Mouse (Mus musculus): Measurements from ENCODE around the gene Cry2. TPM values are rescaled to one million over a fixed set of nuclear protein-coding genes. Genes with fewer than 3 reads are reported as not detected.

Cry2 gene
- polyA plus RNA-seq, 1 experiment from 2014 or later: 46.8 TPM

DNA sequence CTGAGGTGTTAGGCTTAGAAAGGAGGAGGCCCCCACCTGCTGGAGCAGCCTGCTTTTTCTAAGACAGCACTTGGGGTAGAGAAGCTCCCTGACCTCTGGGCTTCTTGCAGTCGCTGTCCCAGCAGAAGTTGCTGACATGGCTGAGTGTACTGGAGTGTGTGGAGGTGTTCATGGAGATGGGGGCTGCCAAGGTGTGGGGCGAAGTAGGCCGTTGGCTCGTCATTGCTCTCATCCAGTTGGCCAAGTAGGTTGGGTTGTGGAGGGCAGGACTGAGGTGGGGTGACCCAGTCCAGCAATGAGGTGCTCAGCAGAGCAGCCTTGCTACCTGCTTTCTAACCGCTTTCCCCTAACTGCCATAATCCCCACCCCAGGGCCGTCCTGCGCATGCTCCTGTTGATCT, 56.5 kb downstream of the Cry2 start:
- Histone ChIP-seq H3K4me3 (replicated peaks; ENCODE audit: low read length) (no peak overlapping the region), H3K4me2 (ENCODE audit: low read length) (no peak overlapping the region), H3K36me3 (ENCODE audit: control insufficient read depth, insufficient read depth) (peaks cover 6% of the 10 kb centered on the region; the same call in 1 of the 2 replicates), H3K27me3 (replicated peaks; ENCODE audit: control insufficient read depth, insufficient read depth, low read length) (no peaks in the 10 kb centered on the region), H3K4me1 (replicated peaks; ENCODE audit: control insufficient read depth, insufficient read depth, low read length) (peaks cover 23% of the 10 kb centered on the region), H3K9ac (replicated peaks; ENCODE audit: low read depth, low read length) (no peak overlapping the region), H3K27ac (ENCODE audit: low read length) (no peak overlapping the region), H3K9me3 (ENCODE audit: control insufficient read depth, low read length) (no peaks in the 10 kb centered on the region)
- no peak for ATAC-seq
- WGBS: 94% methylated on average over 7 of the region's 7 CpGs

GRCm38 (mm10) chr2:92376300-92376699, 57.5 kb downstream of the Cry2 start:
- Histone ChIP-seq H3K4me3 (replicated peaks; ENCODE audit: low read length) (no peak overlapping the region; the same call in 1 of the 2 replicates), H3K27ac (ENCODE audit: low read length) (no peak overlapping the region), H3K9me3 (ENCODE audit: control insufficient read depth, low read length) (no peaks in the 10 kb centered on the region), H3K4me1 (replicated peaks; ENCODE audit: control insufficient read depth, insufficient read depth, low read length) (peaks cover 33% of the 10 kb centered on the region), H3K36me3 (ENCODE audit: control insufficient read depth, insufficient read depth) (peaks cover 6% of the 10 kb centered on the region; the same call in 1 of the 2 replicates), H3K4me2 (ENCODE audit: low read length) (peak overlapping the region; percentile 93), H3K27me3 (replicated peaks; ENCODE audit: control insufficient read depth, insufficient read depth, low read length) (peaks cover under 1% of the 10 kb centered on the region), H3K9ac (replicated peaks; ENCODE audit: low read depth, low read length) (no peak overlapping the region)
- WGBS: 79% methylated on average over 6 of the region's 6 CpGs
- no peak for ATAC-seq

DNA sequence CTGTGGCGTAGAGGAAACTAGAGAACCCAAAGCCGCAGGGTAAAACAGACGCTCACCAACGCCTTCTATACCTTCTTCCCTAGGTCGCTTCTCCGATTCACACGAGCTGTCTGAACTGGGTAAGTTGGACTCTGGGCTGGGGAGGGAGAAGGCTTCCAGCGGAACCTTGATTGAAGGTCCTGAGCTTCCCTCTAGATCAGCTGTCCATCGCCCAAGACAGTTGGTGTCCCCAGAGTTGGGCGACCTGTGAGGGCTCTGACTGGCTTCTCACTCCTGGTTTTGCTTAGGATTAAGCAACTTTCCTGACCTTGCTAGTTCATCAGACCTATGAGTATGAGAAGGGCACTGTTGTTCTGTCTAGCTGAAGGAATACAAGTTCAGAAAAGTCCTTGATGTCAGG, 58.1 kb downstream of the Cry2 start:
- Histone ChIP-seq H3K27me3 (replicated peaks; ENCODE audit: control insufficient read depth, insufficient read depth, low read length) (peaks cover 5% of the 10 kb centered on the region), H3K4me2 (ENCODE audit: low read length) (peak overlapping the region; percentile 93), H3K36me3 (ENCODE audit: control insufficient read depth, insufficient read depth) (peaks cover 4% of the 10 kb centered on the region; the same call in 1 of the 2 replicates), H3K4me3 (replicated peaks; ENCODE audit: low read length) (peak overlapping the region; percentile 71), H3K27ac (ENCODE audit: low read length) (peak overlapping the region; percentile 88), H3K9me3 (ENCODE audit: control insufficient read depth, low read length) (no peaks in the 10 kb centered on the region), H3K9ac (replicated peaks; ENCODE audit: low read depth, low read length) (peak overlapping the region; percentile 74), H3K4me1 (replicated peaks; ENCODE audit: control insufficient read depth, insufficient read depth, low read length) (peaks cover 38% of the 10 kb centered on the region)
- WGBS: 12% methylated on average over 10 of the region's 10 CpGs
- ATAC-seq: no peak

DNA sequence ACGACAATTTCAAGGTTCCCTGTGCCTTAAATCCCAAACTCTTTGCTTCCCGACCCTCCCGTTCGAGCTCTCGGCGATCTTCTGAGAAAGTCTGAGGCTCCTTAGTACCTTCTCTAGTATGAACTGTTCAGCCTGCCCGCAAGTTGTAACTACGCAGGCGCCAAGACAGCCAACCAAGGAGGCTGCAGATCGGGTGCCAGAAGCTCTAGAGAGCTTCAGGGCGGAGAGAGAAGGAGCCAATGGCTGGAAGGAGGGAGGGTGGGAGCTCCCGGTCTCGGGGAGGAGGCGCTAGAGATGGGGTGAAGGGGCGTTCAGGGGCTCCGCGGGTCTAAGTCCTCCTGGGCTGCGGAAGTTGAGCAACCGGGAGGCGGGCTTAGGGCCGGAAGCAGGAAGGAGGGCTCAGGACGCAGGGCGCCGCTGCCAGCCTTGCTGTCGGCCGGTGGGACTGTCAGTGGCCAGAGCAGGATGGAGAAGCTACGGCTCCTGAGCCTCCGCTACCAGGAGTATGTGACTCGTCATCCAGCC, 58.7 kb downstream of the Cry2 start:
- H3K4me3 ChIP-seq (replicated peaks; ENCODE audit: low read length): peak overlapping the region; percentile 71
- H3K9ac ChIP-seq (replicated peaks; ENCODE audit: low read depth, low read length): peak overlapping the region; percentile 74
- H3K9me3 ChIP-seq (ENCODE audit: control insufficient read depth, low read length): no peaks in the 10 kb centered on the region
- WGBS: 0% methylated on average over 29 of the region's 29 CpGs
- H3K27me3 ChIP-seq (replicated peaks; ENCODE audit: control insufficient read depth, insufficient read depth, low read length): peaks cover 8% of the 10 kb centered on the region
- peaks cover 3% of the 10 kb centered on the region; the same call in 1 of the 2 replicates for H3K36me3 ChIP-seq (ENCODE audit: control insufficient read depth, insufficient read depth)
- H3K4me1 ChIP-seq (replicated peaks; ENCODE audit: control insufficient read depth, insufficient read depth, low read length): peaks cover 44% of the 10 kb centered on the region
- H3K27ac ChIP-seq (ENCODE audit: low read length): peak overlapping the region; percentile 88
- peak; percentile 95 for ATAC-seq
- H3K4me2 ChIP-seq (ENCODE audit: low read length): peak overlapping the region; percentile 93

DNA sequence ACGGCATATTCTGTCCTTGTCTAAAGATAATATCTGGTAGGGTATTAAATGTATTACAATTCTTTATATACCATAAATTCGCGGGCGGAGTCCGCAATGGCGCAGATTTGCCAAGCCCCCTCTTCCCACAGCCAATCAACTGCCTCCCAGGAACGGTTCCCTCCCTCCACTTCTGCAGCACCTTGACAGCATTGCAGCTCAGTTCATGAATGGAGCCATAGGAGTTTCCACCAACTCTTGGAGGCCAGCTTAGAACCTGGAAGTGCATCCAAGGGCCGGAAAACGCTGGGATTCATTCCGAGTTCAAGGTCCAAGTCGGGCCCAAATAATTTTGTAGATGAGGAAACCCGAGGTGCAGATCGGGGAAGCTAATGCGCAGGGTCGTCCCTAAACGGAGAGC, 59.3 kb downstream of the Cry2 start, which contains the start of the genes Pex16 and Large2:
TSS of gene Pex16 (plus strand) at position 163 of the 400 bp plus-strand sequence.
TSS of gene Large2 (minus strand) at position 356 of the 400 bp plus-strand sequence.
- Histone ChIP-seq H3K27ac (ENCODE audit: low read length) (peak within 1 kb of the TSS; percentile 88), H3K4me2 (ENCODE audit: low read length) (peak within 1 kb of the TSS; percentile 93), H3K9ac (replicated peaks; ENCODE audit: low read depth, low read length) (peak within 1 kb of the TSS; percentile 74), H3K4me3 (replicated peaks; ENCODE audit: low read length) (peak within 1 kb of the TSS; percentile 71), H3K9me3 (ENCODE audit: control insufficient read depth, low read length) (no peaks in the 10 kb centered on the region), H3K27me3 (replicated peaks; ENCODE audit: control insufficient read depth, insufficient read depth, low read length) (peaks cover 15% of the 10 kb centered on the region), H3K4me1 (replicated peaks; ENCODE audit: control insufficient read depth, insufficient read depth, low read length) (peaks cover 44% of the 10 kb centered on the region), H3K36me3 (ENCODE audit: control insufficient read depth, insufficient read depth) (peaks cover 3% of the 10 kb centered on the region; the same call in 1 of the 2 replicates)
- ATAC-seq: peak; percentile 37
- 4% methylated on average over 16 of the region's 16 CpGs for WGBS

- no peak for ATAC-seq
- no peaks in the 10 kb centered on the region for H3K9me3 ChIP-seq (ENCODE audit: control insufficient read depth, low read length)
- no peak overlapping the region for H3K9ac ChIP-seq (replicated peaks; ENCODE audit: low read depth, low read length)
- H3K4me2 ChIP-seq (ENCODE audit: low read length): no peak overlapping the region
- H3K27me3 ChIP-seq (replicated peaks; ENCODE audit: control insufficient read depth, insufficient read depth, low read length): peaks cover 15% of the 10 kb centered on the region
- H3K4me3 ChIP-seq (replicated peaks; ENCODE audit: low read length): no peak overlapping the region
- no peak overlapping the region for H3K27ac ChIP-seq (ENCODE audit: low read length)
- no peaks in the 10 kb centered on the region for H3K36me3 ChIP-seq (ENCODE audit: control insufficient read depth, insufficient read depth)
- WGBS: 58% methylated on average over 11 of the region's 11 CpGs
- peaks cover 44% of the 10 kb centered on the region for H3K4me1 ChIP-seq (replicated peaks; ENCODE audit: control insufficient read depth, insufficient read depth, low read length)
These were observed 60.4 kb downstream of the Cry2 start for GRCm38 (mm10) chr2:92373437-92373813.

GRCm38 (mm10) chr2:92372767-92373436, 60.9 kb downstream of the Cry2 start:
- Histone ChIP-seq H3K27me3 (replicated peaks; ENCODE audit: control insufficient read depth, insufficient read depth, low read length) (peaks cover 15% of the 10 kb centered on the region), H3K27ac (ENCODE audit: low read length) (no peak overlapping the region), H3K4me1 (replicated peaks; ENCODE audit: control insufficient read depth, insufficient read depth, low read length) (peaks cover 44% of the 10 kb centered on the region), H3K9ac (replicated peaks; ENCODE audit: low read depth, low read length) (no peak overlapping the region), H3K4me2 (ENCODE audit: low read length) (no peak overlapping the region), H3K9me3 (ENCODE audit: control insufficient read depth, low read length) (no peaks in the 10 kb centered on the region), H3K4me3 (replicated peaks; ENCODE audit: low read length) (no peak overlapping the region), H3K36me3 (ENCODE audit: control insufficient read depth, insufficient read depth) (no peaks in the 10 kb centered on the region)
- no peak for ATAC-seq
- 23% methylated on average over 9 of the region's 9 CpGs for WGBS

- H3K27me3 ChIP-seq (replicated peaks; ENCODE audit: control insufficient read depth, insufficient read depth, low read length): peaks cover 15% of the 10 kb centered on the region
- no peak overlapping the region for H3K4me3 ChIP-seq (replicated peaks; ENCODE audit: low read length)
- ATAC-seq: no peak
- H3K4me2 ChIP-seq (ENCODE audit: low read length): no peak overlapping the region
- no peaks in the 10 kb centered on the region for H3K9me3 ChIP-seq (ENCODE audit: control insufficient read depth, low read length)
- WGBS: 8% methylated on average over 10 of the region's 10 CpGs
- no peaks in the 10 kb centered on the region for H3K36me3 ChIP-seq (ENCODE audit: control insufficient read depth, insufficient read depth)
- H3K27ac ChIP-seq (ENCODE audit: low read length): no peak overlapping the region
- no peak overlapping the region for H3K9ac ChIP-seq (replicated peaks; ENCODE audit: low read depth, low read length)
- H3K4me1 ChIP-seq (replicated peaks; ENCODE audit: control insufficient read depth, insufficient read depth, low read length): peaks cover 44% of the 10 kb centered on the region
These were observed 61.7 kb downstream of the Cry2 start for GRCm38 (mm10) chr2:92371971-92372690.
